Mouse (Mus musculus) heart, embryonic 16.5 days (tissue): ENCODE data around the gene Vps9d1. TPM values are rescaled to one million over a fixed set of nuclear protein-coding genes. Genes with fewer than 3 reads are reported as not detected.
A peak's percentile ranks its signal among the peaks of the same experiment; 100 is the strongest.
"Not testable (repeated sequence)": the region's sequence is repeated elsewhere in the genome, so short reads cannot be mapped to it uniquely, and the experiment has no call there.

Experiments used
- ATAC-seq: fragments of 200-750 bp; cut with Nextera tagmentation; replicated peaks from 2 replicates; pipeline ENCODE4 v1.8.0; 2017; ENCODE audit warnings: moderate number of reproducible peaks; ENCODE audit not compliant: insufficient read depth, low FRiP score; ENCODE audit errors: extremely low read depth
- H3K27ac ChIP-seq: fragments of 300-500 bp; sonication (generic); 2 replicates; pipeline ENCODE4 v1.5.1; 2014; ENCODE audit warnings: mild to moderate bottlenecking, low read length, control low read depth, moderate library complexity
- H3K27me3 ChIP-seq: fragments of 300-500 bp; sonication (generic); 2 replicates; pipeline ENCODE4 v1.6.1; 2014; ENCODE audit warnings: low read length, mixed read lengths; ENCODE audit not compliant: control insufficient read depth, insufficient read depth
- H3K36me3 ChIP-seq: fragments of 300-500 bp; sonication (generic); 2 replicates; pipeline ENCODE4 v1.6.1; 2014; ENCODE audit not compliant: control insufficient read depth, insufficient read depth
- H3K4me1 ChIP-seq: fragments of 300-500 bp; sonication (generic); 2 replicates; pipeline ENCODE4 v1.6.1; 2014; ENCODE audit warnings: low read length, mixed read lengths; ENCODE audit not compliant: control insufficient read depth, insufficient read depth
- H3K4me2 ChIP-seq: fragments of 300-500 bp; sonication (generic); 2 replicates; pipeline ENCODE4 v1.6.1; 2014; ENCODE audit warnings: low read depth, mild to moderate bottlenecking, control low read depth, low read length
- H3K4me3 ChIP-seq: fragments of 300-500 bp; sonication (generic); 2 replicates; pipeline ENCODE4 v1.5.1; 2014; ENCODE audit warnings: mild to moderate bottlenecking, control low read depth, low read length
- H3K9ac ChIP-seq: fragments of 300-500 bp; sonication (generic); 2 replicates; pipeline ENCODE4 v1.6.1; 2014; ENCODE audit warnings: low read length, control low read depth
- H3K9me3 ChIP-seq: fragments of 300-500 bp; sonication (generic); replicated peaks from 2 replicates; pipeline ENCODE4 v1.6.1; 2016; ENCODE audit warnings: low read length; ENCODE audit not compliant: control insufficient read depth
- WGBS: fragments of 180-500 bp; shearing (Covaris S2); extraction: QIAGEN DNeasy Blood & Tissue Kit; methylation state at CpG from one replicate; pipeline ENCODE4 v1.1.7; 2014; 5-methylcytosine and 5-hydroxymethylcytosine counted together
- polyA plus RNA-seq: library from polyadenylated mRNA; unstranded; fragments of >200 nt; fragmentation: Nextera tagmentation; extraction: Ambion mirVana; gene quantifications from 2 replicates; pipeline ENCODE4 v1.2.1, GENCODE M21; 2015

Vps9d1 gene
- polyA plus RNA-seq, 1 experiment from 2014 or later: 20.3 TPM

DNA sequence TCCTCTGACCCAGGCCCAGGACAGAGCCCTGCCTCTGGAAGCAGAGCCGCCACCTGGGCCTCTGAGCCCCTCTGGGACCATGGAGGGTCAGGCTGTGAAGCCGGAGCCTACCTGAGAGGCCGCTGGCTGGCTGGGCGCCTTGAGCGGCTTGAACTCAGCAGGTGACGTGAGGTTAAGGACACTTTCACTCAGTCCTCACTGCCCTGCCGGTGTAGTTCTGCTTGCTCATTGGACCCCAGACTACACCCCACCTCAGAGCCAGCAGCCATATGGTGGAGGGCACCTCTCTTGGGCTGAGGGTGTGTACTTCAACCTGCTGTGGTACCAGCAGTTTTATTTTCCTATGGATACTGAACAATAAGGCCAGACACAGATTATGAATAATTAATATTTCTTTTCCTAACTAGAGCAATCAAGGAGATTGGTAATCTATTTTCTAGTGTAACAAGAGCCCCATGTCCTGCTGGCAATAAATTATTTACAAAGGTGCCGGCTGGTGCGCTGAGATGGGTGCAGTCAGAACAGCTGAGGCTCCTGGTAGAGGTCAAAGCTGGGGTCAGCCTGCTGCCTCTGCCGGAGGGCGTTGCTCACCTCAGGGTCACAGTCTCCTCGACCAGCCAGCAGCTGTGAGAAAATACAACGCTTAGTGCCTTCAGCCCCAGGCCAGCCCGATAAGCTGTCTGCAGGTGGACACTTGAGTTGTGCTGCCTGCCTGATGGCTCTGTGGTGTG, 13.9 kb upstream of the Vps9d1 start:
- H3K36me3 ChIP-seq: peaks cover 53% of the 10 kb centered on the region
- ATAC-seq: no peak
- 75% methylated on average over 14 of the region's 14 CpGs for WGBS

DNA sequence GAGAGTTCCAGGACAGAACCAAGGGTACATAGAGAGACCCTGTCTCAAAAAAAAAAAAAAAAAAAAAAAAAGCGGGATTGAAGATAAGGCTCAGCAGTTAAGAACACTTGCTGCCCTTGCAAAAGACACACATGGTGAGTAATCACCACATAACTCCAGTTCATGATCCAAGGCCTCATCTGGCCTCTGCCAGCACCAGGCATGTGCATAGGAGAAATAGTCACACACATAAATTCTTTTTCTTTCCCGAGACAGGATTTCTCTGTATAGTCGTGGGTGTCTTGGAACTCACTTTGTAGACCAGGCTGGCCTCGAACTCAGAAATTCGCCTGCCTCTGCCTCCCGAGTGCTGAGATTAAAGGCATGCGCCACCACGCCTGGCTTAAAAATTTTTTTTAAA, 3.4 kb upstream of the Vps9d1 start:
- WGBS: 94% methylated on average over 7 of the region's 8 CpGs
- not testable (repeated sequence) for H3K27me3 ChIP-seq, H3K4me3 ChIP-seq, H3K9ac ChIP-seq, ATAC-seq, H3K27ac ChIP-seq, H3K9me3 ChIP-seq, H3K4me2 ChIP-seq
- H3K4me1 ChIP-seq: peaks cover 17% of the 10 kb centered on the region
- H3K36me3 ChIP-seq: peaks cover 26% of the 10 kb centered on the region

More for the DNA sequence above, 13.9 kb upstream of the Vps9d1 start:
- H3K4me1 ChIP-seq: no peaks in the 10 kb centered on the region
- H3K9ac ChIP-seq: no peak overlapping the region
- H3K4me3 ChIP-seq: no peak overlapping the region
- no peaks in the 10 kb centered on the region for H3K27me3 ChIP-seq
- H3K9me3 ChIP-seq: no peaks in the 10 kb centered on the region
- no peak overlapping the region for H3K27ac ChIP-seq
- no peak overlapping the region for H3K4me2 ChIP-seq

DNA sequence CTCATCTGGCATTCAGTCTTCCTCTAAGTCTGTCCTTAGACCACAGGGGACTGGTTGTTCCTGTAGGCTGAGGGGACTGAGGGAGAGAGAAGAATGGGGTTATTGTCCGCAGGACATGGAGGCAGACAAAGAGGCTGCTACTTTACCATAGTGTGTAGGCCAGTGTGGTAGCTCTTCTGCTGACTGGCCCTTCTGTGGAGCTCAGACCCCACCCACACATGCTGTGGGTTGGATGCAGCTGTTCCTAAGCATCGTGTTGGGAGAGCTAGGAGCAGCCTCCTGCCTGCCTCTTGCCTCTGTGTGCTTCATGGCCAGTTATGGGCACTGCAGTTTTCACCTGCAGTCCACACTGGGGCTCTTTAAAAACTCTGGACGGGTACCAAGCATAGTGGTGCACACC, 3.0 kb upstream of the Vps9d1 start:
- no peak for ATAC-seq
- Histone ChIP-seq H3K27me3 (no peaks in the 10 kb centered on the region), H3K4me3 (no peak overlapping the region), H3K9me3 (no peaks in the 10 kb centered on the region), H3K9ac (no peak overlapping the region), H3K36me3 (peaks cover 24% of the 10 kb centered on the region), H3K4me2 (no peak overlapping the region), H3K27ac (no peak overlapping the region), H3K4me1 (peaks cover 17% of the 10 kb centered on the region)
- WGBS: 90% methylated on average over 3 of the region's 3 CpGs

DNA sequence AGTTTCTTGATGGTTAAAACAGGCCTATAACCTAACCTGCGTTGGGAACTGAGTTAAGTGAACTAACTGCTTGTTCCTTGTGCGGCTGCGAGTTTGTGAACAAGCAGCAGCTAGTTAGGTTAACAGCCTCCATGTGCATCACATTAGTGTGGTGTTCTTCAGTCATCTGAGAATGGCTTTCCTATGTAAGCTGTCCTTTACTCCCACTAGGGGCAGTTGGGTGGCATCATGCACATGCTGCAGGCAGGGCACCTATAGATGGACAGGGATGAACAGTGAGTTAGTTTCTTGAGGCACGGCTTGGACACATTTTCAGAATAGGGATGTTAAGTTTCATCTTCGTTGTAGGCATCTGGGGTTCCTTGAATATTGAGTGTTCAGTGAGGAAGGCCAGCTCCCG, 1.0 kb upstream of the Vps9d1 start:
- Histone ChIP-seq H3K27ac (no peak overlapping the region), H3K36me3 (peaks cover 30% of the 10 kb centered on the region)

DNA sequence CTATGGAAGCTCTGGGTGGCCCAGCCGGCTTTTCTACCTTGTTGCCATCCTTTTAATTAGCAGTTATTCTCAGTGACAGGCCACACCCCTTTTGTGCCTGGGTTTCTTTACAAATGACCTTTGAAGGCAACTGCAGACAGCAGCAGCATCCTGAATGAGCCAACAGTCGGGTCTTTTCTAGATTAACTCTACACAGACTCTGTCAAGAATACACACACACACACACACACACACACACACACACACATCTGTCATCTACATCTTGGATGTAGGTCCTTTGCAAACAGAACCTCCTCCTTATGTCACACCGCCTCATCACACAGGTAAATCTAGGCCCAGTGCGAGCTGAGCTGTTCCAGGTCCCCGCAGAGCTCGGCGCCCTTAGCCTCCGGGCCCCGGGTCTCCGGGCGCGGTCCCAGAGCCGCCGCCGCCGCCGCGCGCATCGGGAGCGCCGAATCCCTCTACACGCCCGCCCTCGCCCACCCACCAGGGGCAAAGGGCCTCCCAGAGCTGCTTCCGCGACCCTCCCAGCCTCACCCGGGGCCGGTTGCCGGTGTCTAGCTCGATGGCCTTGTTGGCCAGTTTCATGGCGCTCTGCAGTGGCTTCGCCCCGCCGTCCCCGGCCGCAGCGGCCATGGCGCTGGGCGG, 573 bp downstream of the Vps9d1 start:
- H3K4me2 ChIP-seq: peak overlapping the region; percentile 72
- under 1% methylated on average over 39 of the region's 40 CpGs for WGBS
- ATAC-seq: peak; percentile 42

More for the DNA sequence above, 1.0 kb upstream of the Vps9d1 start:
- Histone ChIP-seq H3K4me1 (peaks cover 17% of the 10 kb centered on the region), H3K4me3 (peak overlapping the region; percentile 98), H3K4me2 (peak overlapping the region; percentile 95), H3K9ac (peak overlapping the region; percentile 95), H3K9me3 (no peaks in the 10 kb centered on the region), H3K27me3 (no peaks in the 10 kb centered on the region)
- 61% methylated on average over 6 of the region's 6 CpGs for WGBS
- no peak for ATAC-seq

DNA sequence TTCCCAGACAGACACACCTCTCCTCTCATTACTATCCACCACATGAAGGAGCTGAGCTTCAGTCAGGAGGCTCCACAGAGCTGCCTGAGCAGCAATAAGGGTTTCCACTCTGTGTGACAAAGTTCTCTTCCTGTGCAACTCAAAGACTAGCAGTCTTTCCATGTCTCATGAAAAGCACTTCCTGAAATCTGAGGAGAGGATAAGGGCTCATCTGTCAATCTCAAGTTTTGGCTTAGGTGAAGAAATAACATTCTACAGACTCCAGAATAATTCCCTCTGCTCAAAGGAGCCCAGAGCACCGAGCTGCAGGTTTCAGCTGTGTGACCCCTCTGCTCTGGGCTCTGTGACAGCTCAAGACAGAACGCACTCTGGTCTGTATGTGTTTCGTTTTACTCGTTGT, 1.2 kb downstream of the Vps9d1 start:
- 42% methylated on average over 4 of the region's 4 CpGs for WGBS
- H3K4me3 ChIP-seq: peak overlapping the region; percentile 98
- H3K36me3 ChIP-seq: peaks cover 21% of the 10 kb centered on the region
- peaks cover 17% of the 10 kb centered on the region for H3K4me1 ChIP-seq
- H3K4me2 ChIP-seq: peak overlapping the region; percentile 72
- H3K9me3 ChIP-seq: no peaks in the 10 kb centered on the region
- H3K27ac ChIP-seq: peak overlapping the region; percentile 89; the same call in 1 of the 2 replicates
- peak overlapping the region; percentile 95 for H3K9ac ChIP-seq
- no peak for ATAC-seq
- H3K27me3 ChIP-seq: no peaks in the 10 kb centered on the region

More for the DNA sequence above, 573 bp downstream of the Vps9d1 start:
- H3K4me1 ChIP-seq: peaks cover 17% of the 10 kb centered on the region
- peaks cover 25% of the 10 kb centered on the region for H3K36me3 ChIP-seq
- peak overlapping the region; percentile 98 for H3K4me3 ChIP-seq
- H3K9me3 ChIP-seq: no peaks in the 10 kb centered on the region
- H3K27ac ChIP-seq: peak overlapping the region; percentile 89
- H3K9ac ChIP-seq: peak overlapping the region; percentile 95
- no peaks in the 10 kb centered on the region for H3K27me3 ChIP-seq

DNA sequence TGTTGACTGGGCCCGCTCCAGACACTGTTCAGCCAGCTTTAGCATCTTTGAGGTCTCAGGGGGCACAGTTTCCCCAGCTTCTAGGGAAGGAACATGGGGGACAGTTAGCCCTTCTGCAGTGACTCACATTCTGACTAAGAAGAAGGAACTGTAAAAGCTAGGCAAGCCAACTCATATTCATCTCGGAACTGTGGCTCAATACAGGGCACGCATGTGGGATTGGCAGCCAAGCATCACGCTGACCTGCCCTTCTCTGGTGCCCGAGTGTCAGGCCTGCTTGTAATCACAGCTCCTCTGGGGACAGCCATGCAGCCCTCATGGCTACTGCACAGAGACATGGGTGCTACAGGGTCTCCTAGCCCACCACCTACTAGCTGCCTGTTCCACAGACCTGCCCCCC, 3.2 kb downstream of the Vps9d1 start:
- Histone ChIP-seq H3K27ac (no peak overlapping the region), H3K36me3 (peaks cover 24% of the 10 kb centered on the region), H3K9ac (no peak overlapping the region), H3K9me3 (no peaks in the 10 kb centered on the region), H3K4me2 (no peak overlapping the region), H3K27me3 (no peaks in the 10 kb centered on the region), H3K4me3 (no peak overlapping the region), H3K4me1 (peaks cover 17% of the 10 kb centered on the region)
- no peak for ATAC-seq
- 92% methylated on average over 5 of the region's 5 CpGs for WGBS

DNA sequence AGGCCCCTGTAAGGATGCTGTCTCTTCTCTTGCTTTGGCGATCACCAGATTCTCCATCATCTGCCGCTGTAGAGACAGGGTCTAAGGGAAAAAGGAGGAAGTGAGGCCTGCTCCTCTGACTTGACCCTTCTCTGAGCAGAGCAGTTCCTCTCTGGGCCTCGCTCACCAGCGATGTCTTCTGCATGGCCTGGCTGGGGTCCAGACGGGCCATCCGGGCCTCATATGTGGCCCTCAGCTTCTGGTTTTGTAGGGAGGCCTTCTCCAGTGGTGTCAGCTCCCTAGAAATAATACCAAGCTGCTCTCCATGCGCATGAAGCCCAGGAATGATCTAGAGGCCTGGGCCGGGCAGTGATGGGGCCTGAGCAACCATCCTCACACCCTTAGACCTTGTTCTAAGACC, 5.6 kb downstream of the Vps9d1 start:
- no peak overlapping the region for H3K27ac ChIP-seq
- no peak overlapping the region for H3K4me3 ChIP-seq
- peaks cover 6% of the 10 kb centered on the region for H3K4me1 ChIP-seq
- ATAC-seq: no peak
- WGBS: 88% methylated on average over 8 of the region's 8 CpGs
- no peak overlapping the region for H3K9ac ChIP-seq
- H3K27me3 ChIP-seq: no peaks in the 10 kb centered on the region
- H3K4me2 ChIP-seq: no peak overlapping the region
- peaks cover 36% of the 10 kb centered on the region for H3K36me3 ChIP-seq
- H3K9me3 ChIP-seq: no peaks in the 10 kb centered on the region

DNA sequence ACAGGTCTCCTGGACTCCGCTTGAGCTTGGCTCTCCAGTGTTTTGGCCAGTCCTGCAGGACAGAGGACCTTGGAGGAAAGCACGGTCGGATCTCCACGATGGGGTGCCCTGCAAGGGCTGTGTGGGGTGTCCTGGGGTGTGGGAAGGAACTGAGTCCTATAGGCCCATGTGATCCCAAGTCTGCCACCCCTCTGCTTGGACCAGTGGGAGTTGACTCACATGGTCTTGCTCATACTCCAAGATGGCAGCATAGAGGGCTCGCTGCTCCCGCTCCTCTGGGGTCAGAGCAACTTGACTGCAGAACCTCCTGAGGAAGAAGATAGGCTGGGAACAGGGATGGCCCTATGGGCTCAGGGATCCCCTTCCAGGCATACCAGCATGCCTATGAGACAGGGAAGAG, 6.4 kb downstream of the Vps9d1 start:
- H3K4me1 ChIP-seq: no peaks in the 10 kb centered on the region; the same call in 1 of the 2 replicates
- no peaks in the 10 kb centered on the region for H3K9me3 ChIP-seq
- H3K4me2 ChIP-seq: no peak overlapping the region
- peaks cover 36% of the 10 kb centered on the region for H3K36me3 ChIP-seq
- WGBS: 91% methylated on average over 6 of the region's 6 CpGs
- H3K27ac ChIP-seq: no peak overlapping the region
- no peak overlapping the region for H3K9ac ChIP-seq
- H3K27me3 ChIP-seq: no peaks in the 10 kb centered on the region
- ATAC-seq: no peak
- no peak overlapping the region for H3K4me3 ChIP-seq
